Comparison of ENCODE assay signal across 8 mouse cellular contexts in genomic region chr14:76416366-76417040, GRCm38 (mm10). TPM values are rescaled to one million over a fixed set of nuclear protein-coding genes. Genes with fewer than 3 reads are reported as not detected.
DNase-seq lines count a peak whose midpoint lies in the region; ATAC-seq and TF ChIP-seq lines count a peak whose summit lies in the region.

No protein-coding gene starts in this region.

- H3K27me3 ChIP-seq in kidney, adult 2 months (replicated peaks; ENCODE audit: control insufficient read depth, insufficient read depth, low read length), result no peaks in the 10 kb centered on the region
- no peaks in the 10 kb centered on the region for H3K27me3 ChIP-seq in hindbrain, embryonic 11.5 days (ENCODE audit: control insufficient read depth, insufficient read depth, low read length)
- H3K27me3 ChIP-seq in midbrain, embryonic 11.5 days (ENCODE audit: control insufficient read depth, insufficient read depth, low read length), result no peaks in the 10 kb centered on the region

- TF ChIP-seq CTCF in kidney, adult 2 months (conservative IDR thresholded peaks at IDR 0.05; ENCODE audit: insufficient read depth, insufficient read length, low read depth, low read length), result no peak
- TF ChIP-seq CTCF in cortical plate, adult 2 months (IDR thresholded peaks at IDR 0.05; ENCODE audit: extremely low read depth, insufficient read depth, low read length), result no peak

- DNase-seq in kidney, adult 2 months, result no peak
- no peak for DNase-seq in kidney, postnatal 14 days
- no peak for DNase-seq in hindbrain, embryonic 11.5 days (ENCODE audit: low spot score)
- peak; percentile 89 for DNase-seq in midbrain, embryonic 11.5 days (ENCODE audit: low spot score, missing footprints)
- no peak for DNase-seq in urinary bladder, adult 18-20 months (ENCODE audit: low spot score in 2 of 2)
- DNase-seq in thymus, postnatal 4 days, result no peak

- TF ChIP-seq POLR2A in kidney, adult 2 months (IDR thresholded peaks at IDR 0.05; ENCODE audit: low read depth, low read length), result no peak
- TF ChIP-seq POLR2A in cortical plate, adult 2 months (IDR thresholded peaks at IDR 0.05; ENCODE audit: extremely low read depth, insufficient read depth, low read length), result 0 out of 2 replicates have a peak, but pooled peaks have one; percentile 29

- no peaks in the 10 kb centered on the region for H3K9me3 ChIP-seq in hindbrain, embryonic 11.5 days (ENCODE audit: control insufficient read depth, low read length)
- H3K9me3 ChIP-seq in midbrain, embryonic 11.5 days (ENCODE audit: control insufficient read depth, low read length), result no peaks in the 10 kb centered on the region

- peak overlapping the region; percentile 68 for H3K4me3 ChIP-seq in kidney, adult 2 months (ENCODE audit: insufficient read depth, low read depth, low read length)
- H3K4me3 ChIP-seq in cortical plate, adult 2 months (ENCODE audit: insufficient read depth, low read length), result peak overlapping the region; percentile 49
- H3K4me3 ChIP-seq in hindbrain, embryonic 11.5 days (ENCODE audit: low read depth, low read length), result peak overlapping the region; percentile 96
- peak overlapping the region; percentile 99 for H3K4me3 ChIP-seq in midbrain, embryonic 11.5 days (ENCODE audit: low read depth, low read length)

- H3K27ac ChIP-seq in kidney, adult 2 months (ENCODE audit: insufficient read depth, low read depth, low read length), result no peak overlapping the region
- H3K27ac ChIP-seq in cortical plate, adult 2 months (ENCODE audit: insufficient read depth, low read length), result no peak overlapping the region
- H3K27ac ChIP-seq in hindbrain, embryonic 11.5 days (ENCODE audit: low read depth, low read length), result peak overlapping the region; percentile 100
- peak overlapping the region; percentile 100; the same call in 1 of the 2 replicates for H3K27ac ChIP-seq in midbrain, embryonic 11.5 days (ENCODE audit: low read depth, low read length)

- peak overlapping the region; percentile 100 for H3K9ac ChIP-seq in hindbrain, embryonic 11.5 days (ENCODE audit: low read depth, low read length)
- H3K9ac ChIP-seq in midbrain, embryonic 11.5 days (ENCODE audit: low read length), result peak overlapping the region; percentile 99

- 60% methylated on average over 27 of the region's 27 CpGs for WGBS in kidney, adult 2 months
- 55% methylated on average over 27 of the region's 27 CpGs for WGBS in hindbrain, embryonic 11.5 days
- WGBS in midbrain, embryonic 11.5 days, result 50% methylated on average over 27 of the region's 27 CpGs

- ATAC-seq in hindbrain, embryonic 11.5 days (ENCODE audit: low FRiP score), result no peak
- no peak for ATAC-seq in midbrain, embryonic 11.5 days (ENCODE audit: low FRiP score)
- ATAC-seq in monocyte, adult 5-6 weeks (replicated peaks; ENCODE audit: insufficient number of reproducible peaks, low FRiP score, low TSS enrichment, poor library complexity, severe bottlenecking), result no peak

- H3K36me3 ChIP-seq in kidney, adult 2 months (ENCODE audit: control insufficient read depth, insufficient read depth, low read length), result no peaks in the 10 kb centered on the region
- H3K36me3 ChIP-seq in hindbrain, embryonic 11.5 days (ENCODE audit: control insufficient read depth, insufficient read depth, low read length), result 0 out of 2 replicates have a peak, but pooled peaks cover 5% of the 10 kb centered on the region
- H3K36me3 ChIP-seq in midbrain, embryonic 11.5 days (ENCODE audit: control insufficient read depth, insufficient read depth, low read length), result peaks cover 19% of the 10 kb centered on the region

- H3K4me1 ChIP-seq in kidney, adult 2 months (ENCODE audit: control insufficient read depth, insufficient read depth, low read length), result no peaks in the 10 kb centered on the region
- peaks cover 10% of the 10 kb centered on the region for H3K4me1 ChIP-seq in cortical plate, adult 2 months (ENCODE audit: control insufficient read depth, insufficient read depth, low read length)
- peaks cover 20% of the 10 kb centered on the region for H3K4me1 ChIP-seq in hindbrain, embryonic 11.5 days (replicated peaks; ENCODE audit: control insufficient read depth, insufficient read depth, low read length)
- H3K4me1 ChIP-seq in midbrain, embryonic 11.5 days (ENCODE audit: control insufficient read depth, insufficient read depth, low read length), result peaks cover 43% of the 10 kb centered on the region

- H3K4me2 ChIP-seq in hindbrain, embryonic 11.5 days (replicated peaks; ENCODE audit: low read depth, low read length), result peak overlapping the region; percentile 85
- H3K4me2 ChIP-seq in midbrain, embryonic 11.5 days, result peak overlapping the region; percentile 87

RNA-seq across cellular contexts. Expression of gene Tsc22d1, which starts 1.7 kb away (rescaled TPM):
- 137 and 153 TPM in 2 replicates for polyA plus RNA-seq in kidney, adult 2 months (2012; rRNA removed)
- polyA plus RNA-seq in cortical plate, adult 2 months (2012; rRNA removed), result 463 and 478 TPM in 2 replicates
- polyA plus RNA-seq in hindbrain, embryonic 11.5 days (2014; fragmentation: Nextera tagmentation; extraction: Ambion mirVana), result 542 and 547 TPM in 2 replicates
- polyA plus RNA-seq in midbrain, embryonic 11.5 days (2014; fragmentation: Nextera tagmentation; extraction: Ambion mirVana), result 494 and 495 TPM in 2 replicates
- 38.7 to 298 TPM (median 42.7 TPM) in 3 replicates for total RNA-seq in monocyte, adult 5-6 weeks (2017)

Comparison
In these comparisons a context has a peak if more than half of its experiments do, and no peak if none do; other contexts are left out.
1. H3K27ac ChIP-seq: peak in hindbrain, embryonic 11.5 days (single experiment) and midbrain, embryonic 11.5 days (single experiment); none in kidney, adult 2 months (single experiment) and cortical plate, adult 2 months (single experiment).
2. H3K4me3 ChIP-seq: peak in every context shown above with its lines; median percentile 99 in midbrain, embryonic 11.5 days; 96 in hindbrain, embryonic 11.5 days; 68 in kidney, adult 2 months; 49 in cortical plate, adult 2 months.